26 mouse cellular contexts compared by ENCODE assay signal in the genomic region with DNA sequence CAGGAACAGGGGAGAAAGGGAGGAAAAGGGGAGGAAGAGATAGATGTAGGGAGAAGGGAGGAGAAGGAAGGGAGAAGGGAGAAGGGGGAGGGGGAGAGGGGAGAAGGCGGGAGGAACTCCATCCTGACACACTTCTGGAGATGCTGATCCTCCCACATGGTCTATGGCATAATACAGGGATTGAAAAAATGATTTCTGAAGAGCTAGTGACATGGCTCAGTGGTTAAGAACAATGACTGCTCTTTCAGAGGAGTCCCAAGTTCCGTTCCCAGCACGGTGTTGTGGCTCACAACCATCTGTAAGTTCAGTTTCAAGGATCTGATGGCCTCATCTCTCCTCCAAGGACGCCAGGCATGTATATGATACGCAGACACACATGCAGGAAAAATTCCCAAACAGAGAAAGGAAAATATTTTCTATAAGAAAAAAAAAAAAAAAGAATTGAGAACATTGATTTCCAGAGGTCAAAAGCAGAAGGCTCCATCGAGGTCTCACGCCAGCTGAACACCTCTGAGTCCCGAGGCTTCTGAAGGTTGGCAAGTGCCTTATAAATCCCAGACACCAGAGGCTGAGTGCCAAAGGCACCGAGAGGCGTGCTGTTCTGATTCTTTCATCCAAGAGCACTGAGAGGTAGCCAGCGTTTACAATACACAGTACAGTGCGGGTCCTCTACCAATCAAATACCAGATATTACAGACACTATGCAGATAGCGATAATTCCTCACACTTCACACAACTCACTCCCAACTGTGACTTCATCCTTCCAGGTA. TPM values are rescaled to one million over a fixed set of nuclear protein-coding genes. Genes with fewer than 3 reads are reported as not detected.
A peak's percentile ranks its signal among the peaks of the same experiment; 100 is the strongest.
DNase-seq lines count a peak whose midpoint lies in the region; ATAC-seq and TF ChIP-seq lines count a peak whose summit lies in the region.
"Had no signal": no experiment of that assay in that cellular context is flagged by ENCODE, and none has a peak within 500 bp of the region (broad histone marks: within the 10 kb centered on the region; RNA-seq: fewer than 3 reads in every experiment).

No protein-coding gene starts in this region.

- peak overlapping the region; percentile 75; the same call in 1 of the 2 replicates for H3K27ac ChIP-seq in liver, postnatal 0 days (ENCODE audit: low read depth)
- no peak overlapping the region for H3K27ac ChIP-seq in liver, embryonic 11.5 days (ENCODE audit: low read depth, low read length)
- H3K27ac ChIP-seq in small intestine, adult 2 months (ENCODE audit: insufficient read depth, low read depth, low read length), result peak overlapping the region; percentile 23
- H3K27ac ChIP-seq: hindbrain, embryonic 12.5 days; left cerebral cortex, adult 2 months; liver, embryonic 12.5 days had no signal

- no peaks in the 10 kb centered on the region for H3K27me3 ChIP-seq in liver, postnatal 0 days (ENCODE audit: insufficient read depth, low read length)
- H3K27me3 ChIP-seq in liver, embryonic 11.5 days (replicated peaks; ENCODE audit: control insufficient read depth, insufficient read depth, low read length), result no peaks in the 10 kb centered on the region
- H3K27me3 ChIP-seq in small intestine, adult 2 months (ENCODE audit: control insufficient read depth, insufficient read depth, low read length), result no peaks in the 10 kb centered on the region
- H3K27me3 ChIP-seq: hindbrain, embryonic 12.5 days; liver, embryonic 12.5 days had no signal

- 69% methylated on average over 13 of the region's 13 CpGs for WGBS in liver, postnatal 0 days (ENCODE audit: insufficient replicate concordance)
- 75% methylated on average over 13 of the region's 13 CpGs for WGBS in liver, embryonic 11.5 days
- WGBS in small intestine, adult 2 months, result 63% methylated on average over 13 of the region's 13 CpGs

- TF ChIP-seq EP300 in liver, postnatal 0 days (IDR thresholded peaks at IDR 0.05; ENCODE audit: low read depth), result no peak

- TF ChIP-seq CTCF in liver, postnatal 0 days (IDR thresholded peaks at IDR 0.05; ENCODE audit: low read depth), result no peak
- no peak for TF ChIP-seq CTCF in small intestine, adult 2 months (IDR thresholded peaks at IDR 0.05; ENCODE audit: extremely low read depth, insufficient read length, insufficient replicate concordance, low read depth, low read length)

- no peak overlapping the region; the same call in 1 of the 2 replicates for H3K4me2 ChIP-seq in liver, postnatal 0 days (ENCODE audit: low read depth, low read length)
- H3K4me2 ChIP-seq in liver, embryonic 11.5 days, result no peak overlapping the region
- H3K4me2 ChIP-seq: heart, embryonic 11.5 days; hindbrain, embryonic 12.5 days; liver, embryonic 12.5 days; lung, embryonic 14.5 days; midbrain, embryonic 11.5 days had no signal

- H3K36me3 ChIP-seq in liver, postnatal 0 days (replicated peaks; ENCODE audit: insufficient read depth, low read length), result no peaks in the 10 kb centered on the region
- no peaks in the 10 kb centered on the region for H3K36me3 ChIP-seq in liver, embryonic 11.5 days (ENCODE audit: control insufficient read depth, insufficient read depth, low read length)
- no peaks in the 10 kb centered on the region for H3K36me3 ChIP-seq in small intestine, adult 2 months (ENCODE audit: control insufficient read depth, insufficient read depth, low read length)
- H3K36me3 ChIP-seq: hindbrain, embryonic 12.5 days; liver, embryonic 12.5 days had no signal

- 0 out of 2 replicates have a peak, but pooled peaks cover 5% of the 10 kb centered on the region for H3K4me1 ChIP-seq in liver, postnatal 0 days (ENCODE audit: insufficient read depth)
- no peaks in the 10 kb centered on the region for H3K4me1 ChIP-seq in liver, embryonic 11.5 days (replicated peaks; ENCODE audit: control insufficient read depth, insufficient read depth, low read length)
- 0 out of 2 replicates have a peak, but pooled peaks cover 1% of the 10 kb centered on the region for H3K4me1 ChIP-seq in small intestine, adult 2 months (ENCODE audit: control insufficient read depth, insufficient read depth, insufficient read length, low read length)
- H3K4me1 ChIP-seq: liver, embryonic 12.5 days had no signal

- H3K4me3 ChIP-seq in liver, postnatal 0 days (ENCODE audit: low read depth, low read length), result no peak overlapping the region
- no peak overlapping the region for H3K4me3 ChIP-seq in liver, embryonic 11.5 days (ENCODE audit: low read depth, low read length)
- H3K4me3 ChIP-seq in small intestine, adult 2 months (ENCODE audit: low read depth, low read length), result peak overlapping the region; percentile 15
- H3K4me3 ChIP-seq: hindbrain, embryonic 12.5 days; left cerebral cortex, adult 2 months; liver, embryonic 12.5 days had no signal

- no peak overlapping the region for H3K9ac ChIP-seq in liver, postnatal 0 days (replicated peaks)
- no peak overlapping the region for H3K9ac ChIP-seq in liver, embryonic 11.5 days (ENCODE audit: low read depth, low read length)
- H3K9ac ChIP-seq: hindbrain, embryonic 12.5 days; liver, embryonic 12.5 days; lung, embryonic 14.5 days had no signal

- H3K9me3 ChIP-seq in liver, postnatal 0 days (ENCODE audit: low read length), result no peaks in the 10 kb centered on the region
- no peaks in the 10 kb centered on the region for H3K9me3 ChIP-seq in liver, embryonic 11.5 days (ENCODE audit: control insufficient read depth, low read length)
- H3K9me3 ChIP-seq: hindbrain, embryonic 12.5 days; liver, embryonic 12.5 days had no signal

- ATAC-seq in liver, postnatal 0 days, result no peak
- no peak for ATAC-seq in liver, embryonic 11.5 days (replicated peaks; ENCODE audit: low FRiP score)
- ATAC-seq: activated CD4-positive, CD25-positive, alpha-beta regulatory T cell, adult 4 months; CD4-positive, CD25-positive, alpha-beta regulatory T cell, adult 4 months; forebrain, embryonic 16.5 days; liver, embryonic 12.5 days had no signal

- TF ChIP-seq POLR2A in small intestine, adult 2 months (IDR thresholded peaks at IDR 0.05; ENCODE audit: low read depth, low read length), result no peak

- DNase-seq in cerebellum, adult 11-12 months, result peak; percentile 8
- no peak for DNase-seq in cerebellum, adult 8-10 months
- DNase-seq in liver, postnatal 0 days, result no peak
- no peak for DNase-seq in liver, embryonic 11.5 days (ENCODE audit: low spot score)
- peak; percentile 12 for DNase-seq in cerebellum, adult 9-11 months
- no peak for DNase-seq in MN1 (ENCODE audit: low spot score)
- DNase-seq in lung, postnatal 4 days, result no peak
- DNase-seq: adrenal gland, postnatal 25 days; embryo, embryonic 11 days; heart, postnatal 10 days; kidney, postnatal 4 days; lung, embryonic 14.5 days; right cerebral cortex, postnatal 4 days; thymus, postnatal 14 days had no signal

RNA-seq across cellular contexts. Expression of gene Scimp, which starts 0.7 kb away (rescaled TPM):
- polyA plus RNA-seq in liver, postnatal 0 days (2015; fragmentation: Nextera tagmentation; extraction: Ambion mirVana), result 2.6 and 3.0 TPM in 2 replicates
- polyA plus RNA-seq in liver, embryonic 11.5 days (2014; fragmentation: Nextera tagmentation; extraction: Ambion mirVana), result 0.30 and 0.82 TPM in 2 replicates
- 0.70 and 0.94 TPM in 2 replicates for polyA plus RNA-seq in small intestine, adult 2 months (2012; rRNA removed)
- polyA plus RNA-seq: forebrain, embryonic 16.5 days; hindbrain, embryonic 12.5 days; kidney, embryonic 14.5 days; limb, embryonic 11.5 days; lung, embryonic 14.5 days; midbrain, embryonic 11.5 days; neural tube, embryonic 14.5 days had no signal

RNA-seq across cellular contexts. Expression of gene Rabep1, which starts 32.9 kb away (rescaled TPM):
- 18.3 and 18.5 TPM in 2 replicates for polyA plus RNA-seq in liver, postnatal 0 days (2015; fragmentation: Nextera tagmentation; extraction: Ambion mirVana)
- 25.7 and 28.9 TPM in 2 replicates for polyA plus RNA-seq in liver, embryonic 11.5 days (2014; fragmentation: Nextera tagmentation; extraction: Ambion mirVana)
- 1.1 and 1.7 TPM in 2 replicates for polyA plus RNA-seq in small intestine, adult 2 months (2012; rRNA removed)

RNA-seq across cellular contexts. Expression of gene Zfp3, which starts 47.6 kb away (rescaled TPM):
- polyA plus RNA-seq in liver, postnatal 0 days (2015; fragmentation: Nextera tagmentation; extraction: Ambion mirVana), result 1.9 and 2.0 TPM in 2 replicates
- 3.3 and 4.0 TPM in 2 replicates for polyA plus RNA-seq in liver, embryonic 11.5 days (2014; fragmentation: Nextera tagmentation; extraction: Ambion mirVana)
- polyA plus RNA-seq in small intestine, adult 2 months (2012; rRNA removed), result 0.61 and 0.72 TPM in 2 replicates

Comparison
In these comparisons a context has a peak if more than half of its experiments do, and no peak if none do; other contexts are left out.
1. DNase-seq: peak in cerebellum, adult 11-12 months (single experiment) and cerebellum, adult 9-11 months (single experiment); none in cerebellum, adult 8-10 months (single experiment), liver, postnatal 0 days (single experiment), liver, embryonic 11.5 days (single experiment), MN1 (single experiment) and lung, postnatal 4 days (0 of 2).